Mouse (Mus musculus): ENCODE measurements around the gene Herc1.

Herc1 gene

DNA sequence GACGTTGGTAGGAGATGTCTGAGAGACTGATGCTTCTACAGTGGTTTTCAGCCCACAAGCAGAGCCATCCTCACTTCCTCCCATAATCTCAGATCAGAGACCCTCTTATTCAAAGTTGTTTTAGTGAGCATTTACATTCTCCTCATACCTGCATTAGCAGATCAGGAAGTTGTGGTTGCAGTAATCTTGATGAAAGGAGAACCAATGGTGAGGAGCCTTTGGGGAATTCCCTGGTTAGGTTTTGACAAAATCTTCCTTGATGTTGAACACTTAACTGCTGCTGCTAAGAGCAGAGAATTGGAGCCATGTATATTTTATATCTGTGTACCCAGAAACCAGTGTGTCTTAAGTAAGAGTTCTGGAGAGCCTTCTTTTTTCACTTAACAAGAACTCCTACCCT is 142.1 kb downstream of the Herc1 start:
- no peak for DNase-seq (ENCODE audit: low read depth, low spot score)

DNA sequence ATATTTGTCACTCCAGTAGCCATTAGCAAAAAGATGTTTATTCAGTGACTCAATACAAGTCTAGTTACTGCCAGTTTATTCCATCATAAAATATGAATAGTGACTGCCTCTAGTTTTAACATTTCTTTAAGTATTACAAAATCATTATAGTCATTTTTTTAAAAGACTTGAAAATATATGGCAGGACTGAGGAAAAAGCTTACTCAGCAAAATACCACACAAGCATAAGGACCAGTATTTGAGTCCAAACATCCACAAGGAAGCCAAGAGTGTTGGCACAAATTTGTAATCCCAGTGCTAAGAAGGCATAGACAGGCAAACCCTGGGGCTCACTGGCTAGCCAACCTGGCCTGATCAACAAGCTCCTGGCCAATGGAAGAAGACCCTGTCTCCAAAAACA is 143.7 kb downstream of the Herc1 start:
- no peak for DNase-seq (ENCODE audit: low read depth, low spot score)

DNA sequence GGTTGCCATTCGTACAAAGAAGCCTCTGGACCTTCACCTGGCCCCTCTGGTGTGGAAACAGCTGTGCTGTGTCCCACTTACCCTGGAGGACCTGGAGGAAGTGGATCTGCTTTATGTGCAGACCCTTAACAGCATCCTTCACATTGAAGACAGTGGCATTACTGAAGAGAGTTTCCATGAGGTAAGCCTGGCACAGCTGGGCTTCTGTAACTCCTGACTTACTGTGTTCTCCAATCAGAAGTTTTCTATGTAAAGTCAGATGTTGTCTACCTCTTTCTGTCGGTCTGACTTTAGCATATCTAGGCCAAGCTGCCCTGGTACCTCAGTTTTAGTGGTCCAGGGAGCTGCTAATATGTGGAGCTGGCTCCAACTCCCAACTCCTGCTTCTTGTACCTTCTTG is 151.0 kb downstream of the Herc1 start:
- no peak for DNase-seq (ENCODE audit: low read depth, low spot score)

DNA sequence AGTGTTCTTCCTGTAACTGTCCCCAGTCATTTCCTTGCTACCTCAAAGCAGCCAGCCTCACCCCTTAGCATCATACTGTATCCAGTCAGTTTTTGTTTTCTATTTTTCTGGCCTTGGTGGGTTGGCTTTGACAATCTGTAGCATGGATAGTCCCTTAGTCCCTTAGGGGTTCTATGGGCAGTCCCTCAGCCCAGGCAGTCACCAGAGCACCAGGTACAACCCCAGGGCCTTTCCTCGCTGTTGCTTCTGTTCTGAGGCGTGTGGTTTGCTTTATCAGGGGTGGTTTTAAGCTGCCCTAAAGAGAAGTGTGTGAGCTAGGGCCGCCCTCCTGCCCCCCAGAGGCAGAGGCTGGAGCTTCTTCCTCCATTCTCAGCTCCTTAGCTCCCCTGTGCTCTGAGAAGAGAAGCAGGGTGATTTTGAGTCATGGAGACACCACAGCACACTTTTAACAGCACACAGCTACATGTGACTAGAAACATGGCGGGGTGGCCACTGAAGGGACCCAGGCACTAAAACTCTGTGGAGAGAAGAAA is 153.7 kb downstream of the Herc1 start:
- no peak for DNase-seq (ENCODE audit: low read depth, low spot score)

DNA sequence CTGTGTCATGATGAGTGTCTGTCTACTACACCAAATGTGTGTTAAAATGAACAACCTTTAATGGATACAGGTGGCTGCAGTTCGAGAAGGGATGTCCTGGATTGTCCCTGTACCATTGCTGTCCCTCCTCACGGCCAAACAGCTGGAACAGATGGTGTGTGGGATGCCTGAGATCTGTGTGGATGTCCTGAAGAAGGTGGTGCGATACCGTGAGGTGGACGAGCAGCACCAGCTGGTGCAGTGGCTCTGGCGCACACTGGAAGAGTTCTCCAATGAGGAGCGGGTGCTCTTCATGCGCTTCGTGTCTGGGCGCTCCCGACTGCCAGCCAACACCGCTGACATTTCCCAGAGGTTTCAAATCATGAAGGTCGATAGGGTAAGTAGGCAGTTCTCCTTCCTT is 154.3 kb downstream of the Herc1 start:
- peak; percentile 85 for DNase-seq (ENCODE audit: low read depth, low spot score)

DNA sequence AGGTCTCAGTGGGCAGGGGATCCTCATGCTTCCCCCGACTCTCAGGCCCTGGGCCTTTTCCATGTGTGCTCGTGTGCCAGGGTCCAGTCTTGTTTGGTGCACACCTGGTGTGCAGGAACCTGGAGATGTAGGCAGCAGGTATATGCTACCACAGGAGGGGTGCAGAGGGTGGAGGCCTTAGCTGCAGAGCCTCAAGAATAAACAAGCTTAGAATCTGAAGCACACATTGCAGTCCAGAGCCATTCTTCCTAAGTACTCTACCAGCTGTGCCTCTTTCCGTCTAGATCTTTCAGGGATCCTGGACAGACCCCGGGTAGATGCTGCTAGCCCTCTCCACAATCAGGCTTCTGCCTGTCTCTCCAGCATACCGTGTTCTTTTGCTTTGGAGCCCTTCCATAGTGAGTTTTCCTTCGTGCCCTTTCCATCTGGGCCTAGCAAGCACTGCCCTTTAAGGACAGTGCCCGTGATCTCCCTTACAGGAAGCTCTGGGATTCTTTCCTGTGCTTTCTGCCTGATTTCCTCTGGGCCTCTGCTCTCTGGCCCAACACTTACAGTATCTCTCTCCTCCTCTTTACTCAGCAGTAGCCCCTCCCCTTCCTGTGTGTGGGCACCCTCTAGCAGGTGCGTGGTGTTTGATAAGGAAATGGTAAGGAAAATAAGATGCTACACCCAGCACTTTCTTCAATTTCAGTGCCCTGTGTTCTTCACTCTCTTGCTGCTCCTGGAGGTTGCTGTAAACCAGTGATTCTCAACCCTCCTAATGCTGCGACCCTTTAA is 155.1 kb downstream of the Herc1 start:
- peak; percentile 58 for DNase-seq (ENCODE audit: low read depth, low spot score)

DNA sequence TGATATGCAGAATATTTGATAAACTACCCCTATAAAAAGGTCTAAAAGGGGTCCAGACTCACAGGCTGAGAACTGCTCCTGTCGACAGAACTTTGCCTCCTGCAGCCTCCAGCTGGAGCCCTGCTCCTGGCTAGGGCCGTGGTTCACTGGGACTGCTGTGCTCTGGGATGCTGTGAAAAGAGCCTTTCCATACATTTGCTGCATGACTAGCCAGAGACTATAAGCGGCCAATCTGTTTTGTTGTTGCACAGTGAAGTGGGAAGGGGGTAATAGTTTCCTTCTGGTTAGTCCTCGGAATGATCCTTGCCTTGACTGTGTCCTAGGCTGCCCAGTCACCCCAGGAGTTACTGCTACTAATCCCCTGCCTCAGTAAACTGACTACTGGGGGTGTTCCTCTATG is 155.8 kb downstream of the Herc1 start:
- DNase-seq (ENCODE audit: low read depth, low spot score): no peak

DNA sequence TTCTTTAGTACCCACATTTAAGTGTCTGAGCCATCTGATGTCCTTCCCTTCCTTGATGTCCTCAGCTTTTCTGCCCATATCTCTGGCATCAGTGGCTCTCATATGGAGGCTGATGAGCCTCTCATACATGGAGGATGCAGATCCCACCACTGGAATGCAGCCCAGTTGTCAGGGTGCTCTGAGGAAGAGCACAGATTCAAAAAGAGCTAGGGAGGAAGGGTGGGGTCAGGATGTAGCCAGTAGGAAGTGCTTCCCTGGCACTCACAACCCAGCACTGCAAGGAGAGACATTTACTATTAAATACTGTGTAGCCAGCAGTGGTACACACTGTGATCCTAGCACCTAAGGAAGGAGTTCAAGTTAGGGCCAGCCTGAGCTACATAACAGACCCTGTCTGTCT is 156.2 kb downstream of the Herc1 start:
- no peak for DNase-seq (ENCODE audit: low read depth, low spot score)

DNA sequence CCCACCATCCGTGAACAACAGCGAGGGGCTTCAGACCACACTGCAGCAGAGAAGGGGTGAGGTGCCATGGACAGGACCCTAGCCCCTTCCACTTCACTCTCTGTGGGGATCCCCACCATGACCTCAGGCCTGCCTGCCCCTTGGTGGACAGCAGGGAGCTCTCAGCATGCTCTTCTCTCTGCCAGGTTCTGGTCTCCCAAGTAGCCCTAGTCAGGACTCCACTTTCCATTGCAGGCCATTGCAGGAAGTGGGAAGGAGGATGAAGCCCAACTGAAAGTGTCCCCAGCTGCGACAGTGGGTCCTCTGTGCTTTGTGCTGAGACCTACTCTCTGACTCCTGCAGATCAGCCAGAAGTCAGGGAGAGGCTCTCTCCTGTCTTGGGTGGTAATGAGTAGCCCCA is 157.4 kb downstream of the Herc1 start:
- DNase-seq (ENCODE audit: low read depth, low spot score): no peak

DNA sequence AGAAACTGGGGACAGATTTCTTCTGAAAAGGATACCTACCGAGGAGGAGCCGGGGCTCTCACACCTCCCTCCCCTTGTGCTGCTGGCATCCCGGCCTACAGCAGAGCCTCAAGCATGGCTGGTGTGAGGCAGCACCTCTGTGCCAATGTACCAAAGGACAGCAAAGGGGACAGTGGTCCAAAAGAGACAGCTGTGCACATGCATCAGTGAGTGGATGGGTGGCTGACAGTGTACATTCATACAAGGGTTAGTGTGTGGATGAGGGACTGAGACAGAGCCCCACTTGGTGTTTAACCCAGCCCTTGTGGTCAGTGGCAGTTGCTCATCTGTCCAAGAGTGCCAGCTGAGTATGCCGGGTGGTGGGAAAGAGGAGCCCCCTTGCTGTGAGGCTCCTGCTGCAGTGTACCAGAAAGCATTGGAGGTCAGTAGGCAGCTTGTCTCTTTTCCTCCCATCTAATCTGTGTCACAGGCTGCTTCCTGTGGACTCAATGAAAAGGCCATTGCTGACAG is 158.7 kb downstream of the Herc1 start:
- no peak for DNase-seq (ENCODE audit: low read depth, low spot score)

DNA sequence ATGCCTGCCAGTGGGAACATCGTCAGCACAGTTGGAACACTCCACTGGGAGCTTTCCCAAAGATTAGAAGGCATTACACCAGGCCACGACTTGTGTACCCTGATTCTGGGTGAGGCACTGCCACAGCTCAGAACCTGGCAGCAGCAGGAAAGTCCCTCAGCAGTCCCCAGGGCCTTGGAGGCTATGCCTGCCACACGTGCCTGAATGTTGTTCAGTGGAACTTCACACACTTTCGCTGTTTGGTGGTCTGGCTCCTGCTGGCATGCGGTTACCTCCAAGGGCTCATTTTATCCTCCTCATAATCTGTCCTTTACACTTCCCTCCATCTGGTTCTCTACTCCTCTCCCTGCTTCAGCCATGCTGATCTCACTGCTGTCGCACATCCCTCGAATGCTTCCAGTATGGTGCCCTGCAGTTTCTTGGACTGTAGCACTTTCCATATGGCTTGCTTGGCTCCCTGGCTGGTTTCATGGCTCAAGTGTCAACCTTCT is 160.1 kb downstream of the Herc1 start:
- peak; percentile 93 for DNase-seq (ENCODE audit: low read depth, low spot score)

DNA sequence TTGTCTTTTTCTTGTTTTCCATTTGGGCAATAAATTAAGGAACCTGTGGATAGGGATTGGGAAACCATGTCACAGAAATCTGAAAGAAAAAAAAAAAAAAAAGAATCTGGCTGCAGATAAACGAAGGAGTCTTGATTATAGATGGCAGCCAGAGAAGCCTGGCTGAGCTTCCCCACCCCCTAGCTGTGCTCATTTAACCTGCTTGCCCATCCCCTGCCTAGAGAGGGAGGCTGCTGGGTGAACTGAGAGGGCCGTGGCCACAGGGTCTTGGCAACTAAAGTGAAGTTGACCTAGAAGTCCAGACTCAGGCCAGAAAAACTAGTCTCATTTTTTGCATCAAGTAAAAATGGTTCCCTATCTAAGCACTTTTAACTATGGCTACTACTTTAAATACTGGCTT is 160.7 kb downstream of the Herc1 start:
- DNase-seq (ENCODE audit: low read depth, low spot score): peak; percentile 58

DNA sequence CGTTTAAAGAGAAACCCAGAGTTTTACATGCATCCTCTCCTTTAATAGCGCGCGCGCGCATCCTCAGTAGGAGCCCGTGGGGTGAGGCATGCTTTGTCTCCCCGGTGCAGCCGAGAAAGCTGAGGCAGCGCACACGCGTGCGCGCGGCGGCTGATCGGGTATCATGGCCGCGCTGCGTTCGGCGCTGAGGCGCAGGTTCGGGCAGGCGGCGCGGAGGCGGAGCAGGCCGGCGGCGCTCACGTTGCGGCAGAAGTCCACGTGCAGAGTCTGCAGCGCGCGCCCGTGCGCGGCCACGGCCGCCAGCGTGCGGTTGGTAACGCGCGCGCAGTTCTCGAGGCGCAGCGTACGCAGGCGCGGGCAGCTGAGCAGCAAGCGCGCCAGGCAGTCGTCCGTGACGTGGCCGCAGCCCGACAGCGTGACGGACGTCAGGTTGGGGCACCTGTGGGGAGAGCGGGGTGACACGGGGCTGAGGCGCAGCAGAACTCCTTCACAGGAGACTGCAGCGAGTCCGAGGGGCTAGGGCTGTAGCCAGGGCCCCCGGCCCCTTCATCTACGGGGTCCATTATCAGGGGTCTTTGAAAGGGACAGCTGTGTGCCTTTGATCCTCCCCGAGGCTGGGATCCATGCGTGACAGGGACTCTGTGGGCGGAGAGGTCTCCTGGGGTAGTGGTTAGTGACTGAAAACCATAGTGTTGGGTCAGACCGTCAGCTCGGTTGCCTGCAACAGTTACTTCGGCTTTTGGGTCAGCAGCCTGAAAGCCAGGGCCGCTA is 161.5 kb downstream of the Herc1 start:
- peak; percentile 99 for DNase-seq (ENCODE audit: low read depth, low spot score)

DNA sequence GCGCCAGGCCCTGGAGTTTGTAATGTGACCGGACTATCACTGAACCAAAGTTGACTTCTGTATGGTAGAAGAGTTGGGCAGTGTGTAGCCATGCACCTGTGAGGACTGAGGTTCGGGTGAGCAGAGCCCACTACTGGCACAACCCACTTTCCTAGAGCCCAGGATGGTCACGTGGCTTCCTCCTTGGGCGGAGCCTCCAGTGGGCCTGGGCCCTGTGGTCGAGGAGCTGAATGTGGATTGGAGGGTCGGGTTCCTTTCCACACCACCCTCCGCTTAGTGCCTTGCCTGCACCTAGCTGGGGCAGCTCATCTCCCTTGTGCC is 162.1 kb downstream of the Herc1 start:
- DNase-seq (ENCODE audit: low read depth, low spot score): peak; percentile 95

DNA sequence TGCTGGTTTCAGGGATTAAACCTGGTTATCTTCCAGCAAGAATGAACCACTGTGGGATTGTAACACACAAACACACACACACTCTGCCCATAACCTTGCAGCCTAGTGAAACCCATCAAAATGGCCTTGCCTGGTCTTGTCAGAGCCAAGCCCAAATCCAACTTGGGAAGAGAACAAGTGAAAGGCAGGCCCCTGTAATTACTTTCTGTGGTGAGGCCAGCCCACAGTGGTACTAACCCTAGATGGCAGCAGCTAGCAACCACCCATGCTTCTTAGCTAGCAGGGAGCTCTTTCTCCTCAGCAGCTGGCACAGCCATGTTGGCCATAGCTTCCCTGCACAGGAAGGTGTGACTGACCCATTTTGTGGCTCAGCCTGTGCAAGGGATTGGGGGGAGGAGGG is 162.9 kb downstream of the Herc1 start:
- peak; percentile 82 for DNase-seq (ENCODE audit: low read depth, low spot score)

DNA sequence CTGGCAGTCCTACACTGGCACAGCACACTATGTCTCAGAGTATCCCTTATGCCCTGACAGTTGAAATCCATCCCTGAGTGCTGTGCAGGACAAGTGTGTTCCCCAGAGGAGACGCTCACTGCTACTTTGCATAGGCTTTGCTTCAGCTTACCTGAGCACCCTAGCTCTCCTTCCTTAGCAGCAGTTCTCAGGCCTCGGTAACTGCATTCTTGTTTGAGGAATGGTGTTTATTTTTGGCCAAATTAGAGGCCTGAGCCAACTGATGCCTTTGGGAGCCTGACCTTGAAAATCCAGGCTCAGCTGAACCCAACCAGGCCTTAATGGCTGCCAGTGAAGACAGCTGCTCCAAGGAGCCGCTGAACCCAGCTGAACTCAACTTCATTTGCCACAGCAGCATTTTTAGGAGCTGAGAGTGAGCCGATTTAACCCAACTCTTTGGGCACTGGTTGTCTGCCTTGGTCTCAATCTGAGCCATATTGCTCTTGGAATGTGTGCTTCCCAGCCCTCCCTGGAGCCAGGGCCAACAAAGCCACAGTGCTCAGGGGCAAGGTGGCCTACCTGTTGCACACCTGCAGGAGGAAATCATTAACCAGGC is 163.5 kb downstream of the Herc1 start:
- no peak for DNase-seq (ENCODE audit: low read depth, low spot score)

DNA sequence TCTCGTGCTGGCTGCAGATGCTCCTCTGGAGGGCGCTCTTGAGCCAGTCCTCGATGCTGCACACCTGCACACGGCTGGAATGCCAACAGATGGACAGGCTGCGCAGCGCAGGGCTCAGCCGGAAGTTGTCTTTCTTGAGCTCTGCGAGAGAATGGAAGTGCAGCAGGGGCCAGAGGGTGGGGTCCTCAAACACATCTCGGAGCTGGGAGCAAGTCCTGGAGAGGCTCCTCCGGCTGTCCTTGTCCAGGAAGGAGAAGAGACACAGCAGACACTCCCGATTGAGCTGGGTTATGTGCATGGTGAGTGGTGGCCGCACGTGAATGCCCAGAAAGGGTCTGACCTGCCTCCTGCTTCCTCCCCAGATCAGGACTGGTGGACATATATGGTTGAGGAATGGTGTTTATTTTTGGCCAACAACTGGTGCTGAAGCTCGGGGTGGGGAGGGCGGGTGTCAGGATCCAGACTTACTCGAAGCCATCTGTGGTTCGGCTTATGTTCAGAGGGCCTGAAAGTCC is 164.1 kb downstream of the Herc1 start, which contains the start of gene Fbxl22:
Gene Fbxl22, minus strand, starts transcription at position 338 of the 515 bp plus-strand sequence.
- DNase-seq (ENCODE audit: low read depth, low spot score): peak; percentile 83

DNA sequence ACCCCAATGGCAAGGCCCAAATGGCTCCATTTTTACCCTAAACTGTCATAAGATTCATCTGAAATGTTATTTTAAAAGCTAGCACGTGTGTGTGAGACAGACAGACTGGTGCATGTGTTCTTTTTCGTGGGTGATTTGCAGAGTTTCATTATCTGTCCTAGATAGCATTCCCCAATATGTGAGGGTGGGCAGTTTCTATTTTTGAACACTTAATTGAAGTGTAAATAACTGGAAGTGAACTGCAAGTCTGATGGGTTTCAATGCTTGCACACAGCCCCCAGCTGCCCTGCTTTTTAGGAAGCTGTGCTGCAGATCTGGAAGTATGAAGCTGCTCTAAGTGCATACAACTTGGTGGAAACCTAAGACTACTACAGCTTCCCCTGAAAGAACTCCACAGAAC is 164.9 kb downstream of the Herc1 start:
- peak; percentile 58 for DNase-seq (ENCODE audit: low read depth, low spot score)

DNA sequence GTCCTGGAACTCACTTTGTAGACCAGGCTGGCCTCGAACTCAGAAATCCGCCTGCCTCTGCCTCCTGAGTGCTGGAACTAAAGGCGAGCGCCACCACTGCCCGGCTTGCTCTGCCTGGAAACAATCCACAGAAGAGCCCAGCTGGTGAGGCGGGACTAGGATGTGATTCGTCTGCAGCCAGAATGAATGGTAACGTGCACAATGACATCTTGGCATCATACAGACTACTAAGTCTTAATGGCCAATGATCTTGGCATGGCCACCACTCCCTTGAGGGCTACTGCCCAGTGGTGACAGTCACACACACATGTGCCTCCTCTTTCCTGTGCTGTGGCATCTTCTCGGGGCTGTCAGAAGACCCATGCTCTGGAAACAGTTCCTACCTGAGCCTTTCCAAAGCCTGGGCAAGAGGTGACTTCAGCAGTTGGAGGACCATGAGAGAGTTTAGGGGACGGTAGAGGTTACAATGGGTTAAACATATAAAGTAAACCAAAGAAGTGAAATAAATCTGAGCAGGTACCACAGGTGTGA is 165.5 kb downstream of the Herc1 start:
- no peak for DNase-seq (ENCODE audit: low read depth, low spot score)

DNA sequence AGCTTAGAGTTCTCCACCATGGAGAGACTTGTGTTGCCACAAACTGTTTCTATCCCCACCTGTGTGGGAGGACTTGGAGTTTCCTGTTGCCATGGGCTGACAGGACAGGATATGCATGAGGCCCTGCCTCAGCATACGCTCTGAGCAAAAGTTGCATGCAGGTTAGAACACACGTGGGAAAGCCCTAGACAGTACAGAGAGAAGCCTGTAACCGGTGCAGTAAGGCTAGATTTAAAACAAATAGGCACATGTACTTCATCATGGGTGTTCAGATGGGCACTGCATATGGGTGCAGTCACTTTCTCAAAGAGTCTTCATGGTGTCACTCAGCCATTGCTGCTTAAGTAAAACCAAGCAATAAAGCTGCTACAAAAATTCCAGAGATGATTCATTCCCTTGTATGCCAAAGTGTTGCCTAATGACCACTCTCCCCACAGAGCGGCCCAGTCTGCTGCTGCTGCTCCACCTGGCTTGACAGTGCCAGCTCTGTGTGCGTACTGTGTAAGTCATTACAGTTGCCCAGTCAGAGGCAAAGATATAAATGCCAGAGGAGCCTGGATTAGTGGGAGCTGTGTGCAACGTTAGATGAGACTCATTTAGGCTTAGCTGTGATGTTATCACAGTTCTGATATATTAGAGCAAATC is 166.2 kb downstream of the Herc1 start:
- peak; percentile 84 for DNase-seq (ENCODE audit: low read depth, low spot score)

DNA sequence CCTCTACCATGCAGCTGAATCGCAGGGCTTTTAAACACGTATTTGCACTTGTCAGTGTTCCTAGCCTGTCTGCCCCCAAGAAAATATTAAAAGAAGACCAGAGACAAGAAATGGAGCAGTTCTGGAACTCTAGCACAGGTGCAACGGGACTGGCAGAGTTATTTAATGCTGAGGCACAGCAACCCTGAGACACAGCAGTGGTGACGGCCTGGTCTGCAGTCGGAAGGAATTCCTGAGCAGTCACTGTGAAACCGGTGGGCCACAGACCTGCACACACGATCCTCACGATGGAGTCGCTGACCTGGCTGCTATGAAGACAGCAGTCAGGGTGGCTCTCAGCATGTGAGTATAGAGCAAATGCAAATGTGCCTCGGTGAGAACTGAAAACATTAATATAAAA is 167.5 kb downstream of the Herc1 start:
- DNase-seq (ENCODE audit: low read depth, low spot score): no peak
